Mouse (Mus musculus) layer of hippocampus, adult 2 months (tissue): ENCODE data around the gene Gm20894. TPM values are rescaled to one million over a fixed set of nuclear protein-coding genes. Genes with fewer than 3 reads are reported as not detected.
"Not testable (repeated sequence)": the region's sequence is repeated elsewhere in the genome, so short reads cannot be mapped to it uniquely, and the experiment has no call there.

Experiments
- DNase-seq, 2 experiments: peaks; one replicate each; pipeline ENCODE4 v3.0.0; 2022; ENCODE audit warnings: low spot score in 2 of 2
- H3K27ac ChIP-seq: fragments of 200-600 bp; 2 replicates; pipeline ENCODE4 v1.8.1; 2022
- H3K4me3 ChIP-seq: fragments of 200-600 bp; 2 replicates; pipeline ENCODE4 v1.8.1; 2022; ENCODE audit warnings: mild to moderate bottlenecking
- long read RNA-seq, 2 experiments: library from polyadenylated mRNA; stranded (forward); transcript quantifications; one replicate each; pipeline ENCODE4 v2.0.0; 2021; ENCODE audit warnings: borderline mapping rate in 2 of 2
- total RNA-seq, 2 experiments: library from RNA; stranded (reverse); gene quantifications; 2 replicates each; pipeline ENCODE4 v1.2.3; 2021

Gm20894 gene
- not detected for total RNA-seq
- long read RNA-seq, experiment 1 = 0 reads
- long read RNA-seq, experiment 2 = 0 reads

DNA sequence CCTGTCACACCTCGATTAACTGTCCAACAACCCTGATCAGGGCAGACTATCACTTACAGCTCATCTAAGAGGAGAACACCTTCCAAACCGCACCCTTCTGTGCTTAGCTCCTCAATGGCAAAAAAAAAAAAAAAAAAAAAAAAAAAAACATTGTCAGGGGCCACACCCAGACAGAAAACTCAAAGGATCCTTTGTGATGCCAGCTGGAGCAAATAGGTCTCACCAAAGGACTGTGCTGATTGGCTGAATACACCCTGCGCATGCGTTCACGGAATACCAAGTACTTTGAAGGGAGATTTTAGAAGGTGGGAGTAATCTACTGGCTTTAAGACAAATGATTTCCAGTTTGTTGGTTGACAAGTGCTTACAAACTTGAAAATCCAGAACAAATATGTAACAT lies at the start of gene Gm20894:
TSS of gene Gm20894 (minus strand) at position 101 of the 400 bp plus-strand sequence.
- H3K4me3 ChIP-seq, DNase-seq, H3K27ac ChIP-seq: not testable (repeated sequence)
